Mouse (Mus musculus) kidney, embryonic 15.5 days (tissue): ENCODE measurements around the gene Ubald2. TPM values are rescaled to one million over a fixed set of nuclear protein-coding genes. Genes with fewer than 3 reads are reported as not detected.
A peak's percentile ranks its signal among the peaks of the same experiment; 100 is the strongest.
"Not testable (repeated sequence)": the region's sequence is repeated elsewhere in the genome, so short reads cannot be mapped to it uniquely, and the experiment has no call there.

ENCODE experiments used
- ATAC-seq: fragments of 200-750 bp; cut with Nextera tagmentation; replicated peaks from 2 replicates; pipeline ENCODE4 v1.8.0; 2017; ENCODE audit warnings: moderate TSS enrichment; ENCODE audit not compliant: low FRiP score
- H3K27ac ChIP-seq: fragments of 300-500 bp; sonication (generic); 2 replicates; pipeline ENCODE4 v1.5.1; 2015; ENCODE audit warnings: mild to moderate bottlenecking, inconsistent platforms
- H3K27me3 ChIP-seq: fragments of 300-500 bp; sonication (generic); 2 replicates; pipeline ENCODE4 v1.6.1; 2015; ENCODE audit warnings: inconsistent platforms
- H3K36me3 ChIP-seq: fragments of 300-500 bp; sonication (generic); 2 replicates; pipeline ENCODE4 v1.6.1; 2015; ENCODE audit warnings: inconsistent platforms
- H3K4me1 ChIP-seq: fragments of 300-500 bp; sonication (generic); 2 replicates; pipeline ENCODE4 v1.6.1; 2015; ENCODE audit warnings: inconsistent platforms
- H3K4me2 ChIP-seq: fragments of 300-500 bp; sonication (generic); 2 replicates; pipeline ENCODE4 v1.6.1; 2015; ENCODE audit warnings: moderate library complexity, mild to moderate bottlenecking, inconsistent platforms
- H3K4me3 ChIP-seq: fragments of 300-500 bp; sonication (generic); replicated peaks from 2 replicates; pipeline ENCODE4 v1.5.1; 2015; ENCODE audit warnings: mild to moderate bottlenecking, inconsistent platforms
- H3K9ac ChIP-seq: fragments of 300-500 bp; sonication (generic); 2 replicates; pipeline ENCODE4 v1.6.1; 2015; ENCODE audit warnings: mild to moderate bottlenecking, inconsistent platforms
- H3K9me3 ChIP-seq: fragments of 300-500 bp; sonication (generic); replicated peaks from 2 replicates; pipeline ENCODE4 v1.6.1; 2016; ENCODE audit warnings: inconsistent platforms
- WGBS: fragments of 180-500 bp; shearing (Covaris S2); methylation state at CpG from one replicate; pipeline ENCODE4 v1.1.7; 2015; ENCODE audit warnings: mixed read lengths; 5-methylcytosine and 5-hydroxymethylcytosine counted together
- polyA plus RNA-seq: library from polyadenylated mRNA; unstranded; fragments of >200 nt; fragmentation: Nextera tagmentation; extraction: Ambion mirVana; gene quantifications from 2 replicates; pipeline ENCODE4 v1.2.1, GENCODE M21; 2015

Ubald2 gene
- polyA plus RNA-seq, 1 experiment from 2014 or later: 58.1 TPM

- peak; percentile 83 for ATAC-seq
These were observed 15.6 kb upstream of the Ubald2 start for GRCm38 (mm10) chr11:116418194-116418840.

DNA sequence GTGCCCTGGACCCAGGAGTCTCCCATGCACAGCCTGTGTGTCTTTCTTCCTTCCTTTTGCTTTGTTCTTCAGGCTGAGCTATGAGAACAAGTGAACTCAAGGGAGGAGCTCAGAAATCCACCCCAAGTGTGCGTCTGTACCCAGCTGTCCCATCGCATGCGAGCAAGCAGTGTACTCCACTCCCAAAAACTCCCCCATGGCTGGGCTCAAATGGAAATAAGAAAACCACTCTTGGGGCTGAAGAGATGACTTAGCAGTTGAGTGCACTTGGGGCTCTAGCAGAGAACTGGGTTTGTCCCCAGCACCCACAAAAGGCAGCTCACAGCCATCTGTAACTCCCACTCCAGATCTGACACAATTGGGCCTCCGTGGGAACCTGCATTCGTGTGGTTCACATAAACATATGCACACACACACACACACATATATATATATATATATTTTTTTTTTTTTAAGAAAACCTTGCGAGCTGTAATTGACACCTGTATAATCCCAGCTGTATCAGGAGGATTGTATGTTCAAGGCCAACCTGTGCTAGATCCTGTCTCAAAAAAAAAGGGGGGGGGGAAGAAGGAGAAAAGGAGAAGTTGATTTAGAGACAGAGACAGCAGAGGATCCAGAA is 14.9 kb upstream of the Ubald2 start:
- WGBS: 57% methylated on average over 6 of the region's 6 CpGs
- peak overlapping the region; percentile 92 for H3K27ac ChIP-seq
- H3K4me3 ChIP-seq: no peak overlapping the region

More at GRCm38 (mm10) chr11:116418194-116418840, 15.6 kb upstream of the Ubald2 start:
- Histone ChIP-seq H3K9me3 (no peaks in the 10 kb centered on the region), H3K36me3 (no peaks in the 10 kb centered on the region), H3K27ac (peak overlapping the region; percentile 92), H3K4me2 (no peak overlapping the region), H3K4me3 (no peak overlapping the region), H3K9ac (no peak overlapping the region), H3K27me3 (no peaks in the 10 kb centered on the region), H3K4me1 (peaks cover 31% of the 10 kb centered on the region)
- 9% methylated on average over 2 of the region's 2 CpGs for WGBS

DNA sequence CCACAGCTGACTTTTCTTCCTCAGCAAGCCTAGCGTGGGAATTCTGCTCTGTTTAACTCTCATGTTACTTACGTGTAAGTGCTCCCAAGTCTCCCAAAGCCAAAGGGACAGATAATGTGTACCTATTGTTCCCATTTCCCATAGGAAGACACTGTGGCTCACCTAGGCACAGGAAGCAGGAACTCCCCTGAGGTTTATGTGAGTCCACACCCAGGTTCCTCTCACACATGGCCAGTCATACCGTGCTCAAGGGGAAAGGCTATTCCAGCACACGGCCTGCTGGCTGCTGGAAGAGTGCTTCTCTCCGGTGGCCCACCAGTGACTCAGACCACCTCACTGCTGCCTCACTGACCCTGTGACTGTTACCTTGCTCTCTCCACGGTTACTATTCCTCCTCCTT is 12.8 kb upstream of the Ubald2 start:
- H3K27me3 ChIP-seq: no peaks in the 10 kb centered on the region

More for the DNA sequence above, 14.9 kb upstream of the Ubald2 start:
- Histone ChIP-seq H3K27me3 (no peaks in the 10 kb centered on the region), H3K36me3 (no peaks in the 10 kb centered on the region), H3K4me2 (no peak overlapping the region), H3K9ac (no peak overlapping the region), H3K4me1 (peaks cover 28% of the 10 kb centered on the region), H3K9me3 (no peaks in the 10 kb centered on the region)
- ATAC-seq: no peak

GRCm38 (mm10) chr11:116422562-116422961 is 11.3 kb upstream of the Ubald2 start:
- Histone ChIP-seq H3K4me3 (no peak overlapping the region), H3K4me2 (no peak overlapping the region), H3K4me1 (peaks cover 24% of the 10 kb centered on the region), H3K9me3 (no peaks in the 10 kb centered on the region), H3K9ac (no peak overlapping the region), H3K27ac (no peak overlapping the region), H3K36me3 (no peaks in the 10 kb centered on the region), H3K27me3 (no peaks in the 10 kb centered on the region)
- 93% methylated on average over 2 of the region's 2 CpGs for WGBS
- no peak for ATAC-seq

More for the DNA sequence above, 12.8 kb upstream of the Ubald2 start:
- Histone ChIP-seq H3K36me3 (no peaks in the 10 kb centered on the region), H3K4me1 (peaks cover 28% of the 10 kb centered on the region), H3K4me3 (no peak overlapping the region), H3K9me3 (no peaks in the 10 kb centered on the region), H3K27ac (no peak overlapping the region), H3K9ac (no peak overlapping the region), H3K4me2 (no peak overlapping the region)
- 58% methylated on average over 6 of the region's 6 CpGs for WGBS
- no peak for ATAC-seq

DNA sequence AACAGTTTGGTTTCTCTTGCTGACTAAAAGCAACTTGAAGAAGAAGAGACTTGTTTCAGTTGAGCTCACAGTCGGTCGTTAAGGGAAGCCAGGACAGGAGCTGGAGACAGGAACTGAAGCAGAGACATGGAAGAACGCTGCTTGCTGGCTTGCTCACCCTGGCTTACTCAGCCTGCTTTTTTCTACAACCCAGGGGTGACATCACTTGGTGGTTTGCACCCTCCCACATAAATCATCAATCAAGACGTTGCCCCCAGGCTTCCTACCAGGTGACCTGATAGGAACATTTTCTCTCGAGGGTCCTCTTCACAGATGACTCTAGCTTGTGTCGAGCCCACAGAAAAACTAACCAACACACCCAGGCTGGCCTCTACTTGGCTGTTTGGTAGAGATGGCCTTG is 10.7 kb upstream of the Ubald2 start:
- 74% methylated on average over 6 of the region's 6 CpGs for WGBS
- no peak overlapping the region for H3K9ac ChIP-seq
- no peaks in the 10 kb centered on the region for H3K36me3 ChIP-seq
- H3K4me3 ChIP-seq: no peak overlapping the region
- no peak overlapping the region for H3K27ac ChIP-seq
- no peaks in the 10 kb centered on the region for H3K27me3 ChIP-seq
- no peaks in the 10 kb centered on the region for H3K9me3 ChIP-seq
- no peak for ATAC-seq
- H3K4me2 ChIP-seq: no peak overlapping the region
- peaks cover 18% of the 10 kb centered on the region for H3K4me1 ChIP-seq

DNA sequence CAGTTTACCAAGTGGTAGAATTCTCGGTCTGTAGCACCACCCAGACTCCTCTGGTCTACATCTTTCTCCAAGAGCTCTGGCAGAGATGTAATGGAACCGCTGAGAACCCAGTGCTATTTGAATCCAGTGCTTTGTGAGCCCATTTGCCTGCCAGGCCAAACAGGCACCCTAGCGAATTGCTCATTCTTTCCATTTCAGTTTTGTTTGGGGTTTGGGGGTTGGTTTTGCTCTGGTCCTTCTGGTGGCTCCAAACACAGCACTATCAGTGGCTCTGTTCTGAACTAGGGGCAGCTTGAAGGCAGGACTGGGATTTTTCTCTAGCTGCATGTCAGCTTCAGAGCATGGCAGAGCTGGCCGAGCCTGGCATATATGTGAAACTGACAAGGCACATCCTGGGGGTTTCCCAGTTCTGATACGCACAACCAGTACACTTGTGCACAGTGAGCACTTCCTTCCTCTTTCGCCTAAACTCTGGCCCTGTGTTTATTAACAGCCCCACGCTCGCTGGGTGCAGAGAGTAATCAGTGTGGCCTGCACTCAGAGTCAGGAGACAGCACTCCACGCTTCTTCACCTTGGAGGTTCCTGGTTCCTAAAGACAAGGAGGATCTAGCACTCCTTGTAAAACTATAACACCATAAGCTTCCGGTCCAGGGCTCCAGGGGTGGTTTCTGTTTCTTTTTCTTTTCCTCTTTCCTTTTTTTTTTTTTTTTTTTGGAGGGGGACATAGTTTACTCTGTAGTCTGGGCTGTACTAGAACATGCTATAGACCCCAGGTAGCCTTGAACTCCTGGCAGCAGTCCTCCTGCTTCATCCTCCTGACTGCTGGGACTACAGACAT is 9.9 kb upstream of the Ubald2 start:
- Histone ChIP-seq H3K4me1 (peaks cover 17% of the 10 kb centered on the region), H3K27ac (no peak overlapping the region), H3K27me3 (no peaks in the 10 kb centered on the region), H3K4me2 (no peak overlapping the region), H3K36me3 (no peaks in the 10 kb centered on the region), H3K4me3 (no peak overlapping the region), H3K9ac (no peak overlapping the region), H3K9me3 (no peaks in the 10 kb centered on the region)
- ATAC-seq: no peak
- WGBS: 78% methylated on average over 10 of the region's 10 CpGs

DNA sequence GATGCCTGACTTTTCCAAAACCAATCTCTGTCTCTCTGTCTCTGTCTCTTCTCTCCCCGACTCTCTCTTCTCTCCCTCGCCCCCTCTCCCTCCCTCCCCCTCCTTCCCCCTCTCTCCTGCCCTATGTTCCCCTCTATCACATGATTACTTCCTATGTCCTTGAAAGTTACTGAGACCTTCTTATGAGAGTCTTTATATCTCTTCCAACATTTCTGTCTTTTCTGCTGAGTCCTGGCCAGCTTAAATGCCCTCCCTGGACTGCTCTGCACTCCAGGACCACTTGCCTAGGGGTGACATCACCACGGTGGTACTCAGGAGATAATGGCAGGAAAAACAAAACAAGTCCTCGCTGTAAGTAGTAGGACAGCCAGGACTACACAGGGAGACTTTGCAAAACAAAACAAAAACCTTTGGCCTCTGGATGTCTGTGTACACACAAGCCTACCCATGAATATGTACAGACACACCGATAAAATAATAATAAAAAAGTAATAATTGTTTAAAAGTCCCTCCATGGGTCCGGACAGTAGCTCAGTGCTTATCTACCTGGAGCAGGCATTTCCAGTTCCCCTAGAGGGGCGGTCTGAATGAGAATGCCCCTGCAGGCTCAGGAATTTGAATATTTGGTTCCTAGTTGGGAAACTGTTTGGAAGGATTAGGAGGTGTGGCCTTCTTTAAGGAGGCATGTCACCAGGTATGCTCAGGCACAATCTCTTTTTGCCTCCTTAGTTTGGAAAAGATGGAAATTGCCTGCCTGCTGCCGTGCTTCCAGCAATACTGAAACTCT is 9.1 kb upstream of the Ubald2 start:
- no peak overlapping the region for H3K4me3 ChIP-seq
- H3K27me3 ChIP-seq: no peaks in the 10 kb centered on the region
- H3K27ac ChIP-seq: no peak overlapping the region
- H3K9me3 ChIP-seq: no peaks in the 10 kb centered on the region
- H3K36me3 ChIP-seq: no peaks in the 10 kb centered on the region
- ATAC-seq: no peak
- H3K4me2 ChIP-seq: no peak overlapping the region
- peaks cover 24% of the 10 kb centered on the region for H3K4me1 ChIP-seq
- no peak overlapping the region for H3K9ac ChIP-seq
- WGBS: 59% methylated on average over 8 of the region's 8 CpGs

- not testable (repeated sequence) for H3K27me3 ChIP-seq, ATAC-seq
- peaks cover 25% of the 10 kb centered on the region for H3K4me1 ChIP-seq
These were observed 7.6 kb upstream of the Ubald2 start for GRCm38 (mm10) chr11:116426328-116426727.

DNA sequence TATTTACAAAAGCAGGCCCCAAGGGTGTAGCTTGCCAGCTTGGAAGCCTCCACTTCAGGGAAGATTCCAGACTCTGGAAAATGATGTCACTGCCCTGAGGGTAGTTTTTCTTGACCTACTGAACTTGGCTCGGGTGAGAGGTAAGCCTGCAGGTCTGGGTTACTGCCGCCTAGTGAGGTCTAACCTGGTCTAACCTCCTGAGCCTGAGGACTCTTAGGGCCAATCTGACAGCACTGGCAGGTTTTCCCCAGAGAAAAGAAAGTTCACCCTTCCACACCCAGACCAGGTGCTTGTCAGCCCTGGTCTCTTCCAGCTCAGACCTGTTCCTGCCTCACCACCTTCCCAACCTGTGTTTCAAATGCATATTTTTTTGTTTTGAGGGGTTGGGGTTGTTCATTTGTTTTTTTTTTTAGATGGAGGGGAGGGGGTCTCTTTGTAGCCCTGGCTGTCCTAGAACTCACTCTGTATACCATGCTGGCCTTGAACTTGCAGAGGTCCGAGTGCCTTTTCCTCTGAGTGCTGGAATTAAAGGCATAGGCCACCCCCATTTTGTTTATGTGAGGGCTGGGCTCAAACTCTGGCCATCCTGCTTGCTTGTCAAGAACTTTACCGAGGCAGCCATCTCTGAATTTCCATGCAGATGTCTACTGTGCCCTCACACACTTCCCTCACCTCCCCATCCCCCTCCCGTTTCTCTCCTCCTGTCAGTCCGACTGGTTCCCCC is 6.9 kb upstream of the Ubald2 start:
- H3K27me3 ChIP-seq: no peaks in the 10 kb centered on the region
- no peak for ATAC-seq
- 72% methylated on average over 6 of the region's 6 CpGs for WGBS
- peaks cover 25% of the 10 kb centered on the region for H3K4me1 ChIP-seq
- H3K9me3 ChIP-seq: no peaks in the 10 kb centered on the region
- H3K27ac ChIP-seq: no peak overlapping the region
- no peak overlapping the region for H3K4me2 ChIP-seq
- no peak overlapping the region for H3K9ac ChIP-seq
- H3K36me3 ChIP-seq: no peaks in the 10 kb centered on the region
- no peak overlapping the region for H3K4me3 ChIP-seq

More at GRCm38 (mm10) chr11:116426328-116426727, 7.6 kb upstream of the Ubald2 start:
- H3K27ac ChIP-seq, H3K4me2 ChIP-seq, H3K9me3 ChIP-seq, H3K36me3 ChIP-seq, H3K9ac ChIP-seq, H3K4me3 ChIP-seq: not testable (repeated sequence)
- WGBS: 82% methylated on average over 11 of the region's 11 CpGs

DNA sequence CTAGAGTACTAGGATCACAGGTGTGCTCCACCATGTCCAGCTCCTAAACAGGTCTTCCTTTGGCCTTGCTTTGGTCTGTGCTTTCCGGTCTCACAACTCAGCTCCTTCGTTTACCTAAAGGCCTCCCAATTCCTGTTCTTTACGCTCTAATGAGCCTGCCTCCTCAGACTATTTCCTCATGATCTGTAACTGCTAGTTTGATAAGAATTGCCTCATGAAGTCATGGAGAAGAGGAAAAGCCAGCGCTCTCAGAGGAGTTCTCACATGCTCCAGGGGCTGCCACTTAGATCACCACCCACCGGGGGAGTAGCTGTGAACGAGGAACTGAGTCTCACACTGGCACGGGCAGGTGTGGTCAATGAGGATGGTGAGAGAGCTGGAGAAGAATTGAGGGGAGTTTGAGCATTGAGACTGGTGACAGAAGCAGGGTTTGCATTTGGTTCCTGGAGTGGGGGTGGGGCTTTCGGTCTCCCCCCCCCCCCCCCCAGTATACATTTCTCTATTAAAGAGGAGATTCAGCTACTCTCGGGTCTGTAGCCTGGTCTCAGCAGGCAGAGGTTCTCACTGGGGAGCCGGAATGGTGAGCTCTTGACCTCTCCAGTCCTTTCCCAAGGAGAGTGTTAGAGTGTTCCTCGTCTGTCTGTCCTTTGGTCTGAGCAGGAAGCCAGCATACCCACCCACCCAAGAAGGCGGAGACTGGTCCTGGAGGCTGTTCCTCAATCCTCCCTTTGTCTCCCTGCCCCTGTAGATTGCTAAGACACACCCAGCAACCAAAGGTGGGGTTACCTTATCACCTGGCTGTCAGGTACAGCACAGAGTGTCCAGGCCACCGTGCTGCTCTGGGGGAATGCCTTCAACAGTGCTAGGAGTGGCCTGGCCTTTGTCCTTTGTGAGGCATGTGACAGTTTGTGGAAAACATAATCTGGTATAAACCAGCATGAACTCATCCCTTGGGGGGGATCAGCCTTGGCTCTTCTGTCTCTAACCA is 4.7 kb upstream of the Ubald2 start:
- no peak for ATAC-seq

More for the DNA sequence above, 4.7 kb upstream of the Ubald2 start:
- Histone ChIP-seq H3K27me3 (no peaks in the 10 kb centered on the region), H3K9me3 (no peaks in the 10 kb centered on the region), H3K4me2 (no peak overlapping the region), H3K9ac (no peak overlapping the region), H3K4me1 (peaks cover 31% of the 10 kb centered on the region), H3K4me3 (no peak overlapping the region), H3K27ac (peak overlapping the region; percentile 81), H3K36me3 (no peaks in the 10 kb centered on the region)
- 41% methylated on average over 13 of the region's 13 CpGs for WGBS
